Mouse (Mus musculus): ENCODE measurements around the gene Tpcn1. TPM values are rescaled to one million over a fixed set of nuclear protein-coding genes. Genes with fewer than 3 reads are reported as not detected.

The Tpcn1 gene
- polyA plus RNA-seq, 1 experiment from 2014 or later, result 11.2 TPM

DNA sequence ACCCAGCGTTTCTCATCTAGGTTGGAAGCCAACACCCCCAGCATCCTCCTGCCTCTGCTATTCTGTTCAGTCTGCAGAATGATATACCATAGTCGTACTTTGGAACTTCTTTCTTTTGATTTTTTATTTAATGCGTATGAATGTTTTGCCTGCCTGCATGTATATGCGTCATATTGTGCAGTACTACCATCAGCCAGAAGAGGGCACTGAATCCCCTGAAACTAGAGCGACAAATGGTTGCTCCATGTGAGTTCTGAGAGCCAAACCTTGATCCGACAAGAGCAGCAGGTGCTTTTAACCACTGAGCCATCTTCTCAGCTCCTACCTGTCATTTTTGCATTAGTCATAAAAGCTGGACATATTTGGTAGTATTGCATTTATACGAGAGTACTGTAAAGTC is 3.7 kb upstream of the Tpcn1 start:
- Histone ChIP-seq H3K9me3 (replicated peaks; ENCODE audit: control insufficient read depth, low read length) (no peaks in the 10 kb centered on the region), H3K4me1 (ENCODE audit: control insufficient read depth, insufficient read depth, low read length) (no peaks in the 10 kb centered on the region), H3K4me2 (ENCODE audit: low read depth, low read length) (no peak overlapping the region), H3K4me3 (ENCODE audit: low read depth, low read length) (no peak overlapping the region), H3K27me3 (ENCODE audit: control insufficient read depth, insufficient read depth, low read length) (no peaks in the 10 kb centered on the region), H3K9ac (replicated peaks; ENCODE audit: low read length) (no peak overlapping the region), H3K27ac (replicated peaks; ENCODE audit: low read depth, low read length) (no peak overlapping the region), H3K36me3 (replicated peaks; ENCODE audit: control insufficient read depth, insufficient read depth, low read depth, low read length) (no peaks in the 10 kb centered on the region)
- 66% methylated on average over 7 of the region's 7 CpGs for WGBS
- DNase-seq (ENCODE audit: low spot score) (peak; percentile 13), ATAC-seq (replicated peaks; ENCODE audit: insufficient number of reproducible peaks, low FRiP score, low TSS enrichment, low read depth) (no peak)

GRCm38 (mm10) chr5:120590356-120591010 is 2.0 kb upstream of the Tpcn1 start:
- WGBS, result 73% methylated on average over 16 of the region's 16 CpGs
- Histone ChIP-seq H3K27ac (replicated peaks; ENCODE audit: low read depth, low read length) (no peak overlapping the region), H3K9ac (replicated peaks; ENCODE audit: low read length) (no peak overlapping the region), H3K9me3 (replicated peaks; ENCODE audit: control insufficient read depth, low read length) (no peaks in the 10 kb centered on the region), H3K27me3 (ENCODE audit: control insufficient read depth, insufficient read depth, low read length) (no peaks in the 10 kb centered on the region), H3K4me2 (ENCODE audit: low read depth, low read length) (no peak overlapping the region), H3K4me3 (ENCODE audit: low read depth, low read length) (no peak overlapping the region), H3K4me1 (ENCODE audit: control insufficient read depth, insufficient read depth, low read length) (no peaks in the 10 kb centered on the region), H3K36me3 (replicated peaks; ENCODE audit: control insufficient read depth, insufficient read depth, low read depth, low read length) (no peaks in the 10 kb centered on the region)
- no peak for ATAC-seq (replicated peaks; ENCODE audit: insufficient number of reproducible peaks, low FRiP score, low TSS enrichment, low read depth)
- DNase-seq (ENCODE audit: low spot score), result peak; percentile 26

GRCm38 (mm10) chr5:120587940-120588568 is 419 bp downstream of the Tpcn1 start:
- H3K27ac ChIP-seq (replicated peaks; ENCODE audit: low read depth, low read length), result 0 out of 2 replicates have a peak overlapping the region, but pooled peaks have one; percentile 53
- WGBS, result 1% methylated on average over 25 of the region's 29 CpGs
- no peaks in the 10 kb centered on the region for H3K4me1 ChIP-seq (ENCODE audit: control insufficient read depth, insufficient read depth, low read length)
- DNase-seq (ENCODE audit: low spot score), result no peak
- H3K4me3 ChIP-seq (ENCODE audit: low read depth, low read length), result peak overlapping the region; percentile 82
- no peaks in the 10 kb centered on the region for H3K9me3 ChIP-seq (replicated peaks; ENCODE audit: control insufficient read depth, low read length)
- peak overlapping the region; percentile 87 for H3K4me2 ChIP-seq (ENCODE audit: low read depth, low read length)
- H3K36me3 ChIP-seq (replicated peaks; ENCODE audit: control insufficient read depth, insufficient read depth, low read depth, low read length), result no peaks in the 10 kb centered on the region
- no peaks in the 10 kb centered on the region for H3K27me3 ChIP-seq (ENCODE audit: control insufficient read depth, insufficient read depth, low read length)
- peak overlapping the region; percentile 71 for H3K9ac ChIP-seq (replicated peaks; ENCODE audit: low read length)
- ATAC-seq (replicated peaks; ENCODE audit: insufficient number of reproducible peaks, low FRiP score, low TSS enrichment, low read depth), result peak; percentile 5; the same call in 1 of the 2 replicates

DNA sequence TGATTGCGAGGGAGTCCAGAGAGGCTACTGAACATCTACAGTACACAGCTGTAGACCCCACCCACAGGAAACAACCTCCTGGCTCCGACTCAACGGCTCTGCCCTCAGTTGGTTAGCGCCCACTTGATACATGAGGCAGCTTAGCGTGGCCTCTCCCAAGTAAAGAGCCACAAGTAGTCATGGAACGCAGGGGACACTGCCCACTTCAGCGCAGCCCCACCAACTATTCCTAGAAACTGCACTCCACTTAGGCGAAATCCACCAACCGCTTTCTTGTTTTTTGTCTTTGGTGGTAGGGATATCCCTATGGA is 902 bp downstream of the Tpcn1 start:
- ATAC-seq (replicated peaks; ENCODE audit: insufficient number of reproducible peaks, low FRiP score, low TSS enrichment, low read depth), result no peak
- no peaks in the 10 kb centered on the region for H3K27me3 ChIP-seq (ENCODE audit: control insufficient read depth, insufficient read depth, low read length)
- H3K36me3 ChIP-seq (replicated peaks; ENCODE audit: control insufficient read depth, insufficient read depth, low read depth, low read length), result no peaks in the 10 kb centered on the region
- H3K4me2 ChIP-seq (ENCODE audit: low read depth, low read length), result peak overlapping the region; percentile 87
- H3K4me1 ChIP-seq (ENCODE audit: control insufficient read depth, insufficient read depth, low read length), result no peaks in the 10 kb centered on the region
- H3K4me3 ChIP-seq (ENCODE audit: low read depth, low read length), result peak overlapping the region; percentile 82
- peak; percentile 26 for DNase-seq (ENCODE audit: low spot score)
- no peaks in the 10 kb centered on the region for H3K9me3 ChIP-seq (replicated peaks; ENCODE audit: control insufficient read depth, low read length)
- WGBS, result 31% methylated on average over 9 of the region's 9 CpGs
- H3K9ac ChIP-seq (replicated peaks; ENCODE audit: low read length), result no peak overlapping the region
- no peak overlapping the region for H3K27ac ChIP-seq (replicated peaks; ENCODE audit: low read depth, low read length)

DNA sequence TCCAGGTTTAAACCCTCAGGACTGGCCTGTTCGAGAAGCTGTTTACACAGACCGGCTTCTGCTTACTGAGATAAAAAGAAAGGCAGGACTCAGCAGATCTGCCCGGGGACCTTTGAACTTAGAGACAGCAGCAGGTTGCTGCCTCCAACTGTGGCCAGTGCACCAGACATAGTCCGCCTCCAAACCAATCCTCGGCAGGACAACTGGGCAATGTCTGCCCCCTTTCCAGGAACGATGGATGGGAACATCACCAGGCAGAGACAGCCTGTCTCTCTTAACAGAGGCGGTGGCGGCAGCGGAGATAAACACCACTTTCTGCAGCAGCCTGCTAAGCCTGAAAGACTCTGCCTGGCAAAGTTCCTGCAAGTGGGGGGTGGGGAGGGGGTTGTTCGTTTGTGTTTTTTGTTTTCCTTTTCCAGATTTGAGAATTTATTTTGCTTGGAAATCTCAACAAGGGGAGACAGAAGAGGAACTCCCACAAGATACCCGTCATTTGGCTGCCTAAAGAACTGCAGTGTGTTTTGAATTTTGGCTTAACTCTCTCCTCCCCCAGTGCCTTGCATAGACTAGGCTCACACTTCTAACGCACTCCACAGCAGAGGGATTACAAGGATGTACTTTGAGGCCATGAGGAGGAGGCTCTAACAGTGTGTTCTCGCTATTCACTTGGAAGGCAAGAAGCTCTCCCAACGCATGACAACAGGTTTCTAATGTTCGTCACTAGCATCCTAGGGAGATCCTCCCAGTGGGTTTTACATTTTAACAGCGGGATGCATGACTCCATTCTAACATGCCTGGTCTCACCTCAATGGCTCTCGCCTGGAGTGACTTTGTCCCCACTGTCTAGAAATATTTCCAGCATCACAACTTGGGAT is 1.5 kb downstream of the Tpcn1 start:
- H3K27me3 ChIP-seq (ENCODE audit: control insufficient read depth, insufficient read depth, low read length), result no peaks in the 10 kb centered on the region
- no peaks in the 10 kb centered on the region for H3K4me1 ChIP-seq (ENCODE audit: control insufficient read depth, insufficient read depth, low read length)
- no peak overlapping the region; the same call in 1 of the 2 replicates for H3K9ac ChIP-seq (replicated peaks; ENCODE audit: low read length)
- ATAC-seq (replicated peaks; ENCODE audit: insufficient number of reproducible peaks, low FRiP score, low TSS enrichment, low read depth), result no peak
- 13% methylated on average over 17 of the region's 17 CpGs for WGBS
- no peak overlapping the region for H3K27ac ChIP-seq (replicated peaks; ENCODE audit: low read depth, low read length)
- peak overlapping the region; percentile 87; the same call in 1 of the 2 replicates for H3K4me2 ChIP-seq (ENCODE audit: low read depth, low read length)
- DNase-seq (ENCODE audit: low spot score), result no peak
- H3K4me3 ChIP-seq (ENCODE audit: low read depth, low read length), result no peak overlapping the region; the same call in 1 of the 2 replicates
- no peaks in the 10 kb centered on the region for H3K9me3 ChIP-seq (replicated peaks; ENCODE audit: control insufficient read depth, low read length)
- no peaks in the 10 kb centered on the region for H3K36me3 ChIP-seq (replicated peaks; ENCODE audit: control insufficient read depth, insufficient read depth, low read depth, low read length)

GRCm38 (mm10) chr5:120584968-120585367 is 3.5 kb downstream of the Tpcn1 start:
- no peak overlapping the region for H3K4me2 ChIP-seq (ENCODE audit: low read depth, low read length)
- H3K36me3 ChIP-seq (replicated peaks; ENCODE audit: control insufficient read depth, insufficient read depth, low read depth, low read length), result no peaks in the 10 kb centered on the region
- no peak for DNase-seq (ENCODE audit: low spot score)
- no peak overlapping the region for H3K27ac ChIP-seq (replicated peaks; ENCODE audit: low read depth, low read length)
- no peaks in the 10 kb centered on the region for H3K9me3 ChIP-seq (replicated peaks; ENCODE audit: control insufficient read depth, low read length)
- ATAC-seq (replicated peaks; ENCODE audit: insufficient number of reproducible peaks, low FRiP score, low TSS enrichment, low read depth), result no peak
- H3K27me3 ChIP-seq (ENCODE audit: control insufficient read depth, insufficient read depth, low read length), result no peaks in the 10 kb centered on the region
- H3K4me3 ChIP-seq (ENCODE audit: low read depth, low read length), result no peak overlapping the region
- H3K9ac ChIP-seq (replicated peaks; ENCODE audit: low read length), result no peak overlapping the region
- H3K4me1 ChIP-seq (ENCODE audit: control insufficient read depth, insufficient read depth, low read length), result peaks cover 2% of the 10 kb centered on the region; the same call in 1 of the 2 replicates
- 43% methylated on average over 15 of the region's 15 CpGs for WGBS

DNA sequence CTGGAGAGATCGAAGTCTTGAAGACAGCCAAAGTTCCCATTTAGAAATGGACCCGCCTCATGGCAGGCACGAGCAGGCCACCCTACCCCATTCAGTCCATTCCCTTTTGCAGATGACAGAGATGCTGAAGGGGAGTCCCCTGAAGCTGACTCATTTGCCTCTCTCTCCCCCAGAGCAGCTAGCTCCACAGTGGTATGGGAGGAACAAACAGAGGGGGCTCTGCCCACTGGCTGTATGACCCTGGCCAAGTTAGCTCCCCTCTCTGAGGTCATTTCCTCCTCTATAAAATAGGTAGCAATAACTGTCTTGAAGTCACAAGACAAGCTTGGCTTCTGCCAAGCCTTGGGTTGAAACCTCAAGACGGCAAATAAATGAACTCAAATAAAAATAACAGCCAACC is 5.0 kb downstream of the Tpcn1 start:
- Histone ChIP-seq H3K36me3 (replicated peaks; ENCODE audit: control insufficient read depth, insufficient read depth, low read depth, low read length) (no peaks in the 10 kb centered on the region), H3K4me1 (ENCODE audit: control insufficient read depth, insufficient read depth, low read length) (peaks cover 11% of the 10 kb centered on the region), H3K27ac (replicated peaks; ENCODE audit: low read depth, low read length) (no peak overlapping the region), H3K4me3 (ENCODE audit: low read depth, low read length) (no peak overlapping the region), H3K9me3 (replicated peaks; ENCODE audit: control insufficient read depth, low read length) (no peaks in the 10 kb centered on the region), H3K27me3 (ENCODE audit: control insufficient read depth, insufficient read depth, low read length) (no peaks in the 10 kb centered on the region), H3K4me2 (ENCODE audit: low read depth, low read length) (no peak overlapping the region), H3K9ac (replicated peaks; ENCODE audit: low read length) (no peak overlapping the region)
- WGBS, result 88% methylated on average over 4 of the region's 4 CpGs
- ATAC-seq (replicated peaks; ENCODE audit: insufficient number of reproducible peaks, low FRiP score, low TSS enrichment, low read depth), result no peak
- no peak for DNase-seq (ENCODE audit: low spot score)

- DNase-seq (ENCODE audit: low spot score), result no peak
- Histone ChIP-seq H3K4me3 (ENCODE audit: low read depth, low read length) (no peak overlapping the region), H3K36me3 (replicated peaks; ENCODE audit: control insufficient read depth, insufficient read depth, low read depth, low read length) (no peaks in the 10 kb centered on the region), H3K4me2 (ENCODE audit: low read depth, low read length) (no peak overlapping the region), H3K9ac (replicated peaks; ENCODE audit: low read length) (no peak overlapping the region), H3K4me1 (ENCODE audit: control insufficient read depth, insufficient read depth, low read length) (peaks cover 12% of the 10 kb centered on the region), H3K27me3 (ENCODE audit: control insufficient read depth, insufficient read depth, low read length) (no peaks in the 10 kb centered on the region), H3K9me3 (replicated peaks; ENCODE audit: control insufficient read depth, low read length) (no peaks in the 10 kb centered on the region), H3K27ac (replicated peaks; ENCODE audit: low read depth, low read length) (no peak overlapping the region)
- ATAC-seq (replicated peaks; ENCODE audit: insufficient number of reproducible peaks, low FRiP score, low TSS enrichment, low read depth), result no peak
- WGBS, result 85% methylated on average over 9 of the region's 9 CpGs
Measured at GRCm38 (mm10) chr5:120582002-120582401, 6.5 kb downstream of the Tpcn1 start.
